Mouse (Mus musculus): ENCODE results near the gene Atxn10.

DNA sequence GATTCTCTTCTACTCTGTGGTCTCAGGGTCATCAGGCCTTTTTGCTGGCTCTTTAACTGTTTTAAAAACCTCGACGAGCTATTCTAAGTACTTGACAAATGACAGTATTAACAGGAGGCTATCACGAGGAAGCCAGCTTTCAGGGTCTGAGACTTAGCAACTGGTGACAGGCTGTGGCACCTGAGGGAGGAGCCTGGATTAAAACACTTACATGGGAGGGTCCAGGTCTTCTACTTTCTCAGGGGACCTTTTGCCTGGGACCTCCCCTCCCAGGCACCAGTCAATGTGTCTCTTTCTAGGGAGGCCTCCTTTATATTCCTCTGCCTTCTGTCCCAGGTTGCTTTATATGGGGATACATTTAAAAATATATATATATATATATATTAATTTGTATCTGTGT lies 1.8 kb upstream of the Atxn10 start:
- TF ChIP-seq TCF12 (IDR thresholded peaks at IDR 0.05; ENCODE audit: insufficient read depth, poor library complexity, severe bottlenecking): no peak
- no peak for TF ChIP-seq POLR2A (IDR thresholded peaks at IDR 0.05; ENCODE audit: insufficient read length, low read depth)
- no peak for TF ChIP-seq TCF3 (IDR thresholded peaks at IDR 0.05; ENCODE audit: insufficient read length, low read depth)
- no peak for TF ChIP-seq MYOG (IDR thresholded peaks at IDR 0.05; ENCODE audit: control insufficient read depth in 1 of 3, insufficient read depth in 1 of 3, insufficient read length in 2 of 3, low read depth in 2 of 3)
- TF ChIP-seq USF1 (IDR thresholded peaks at IDR 0.05; ENCODE audit: low read depth): no peak
- no peak for TF ChIP-seq E2F4 (IDR thresholded peaks at IDR 0.05; ENCODE audit: insufficient read depth)
- no peak for TF ChIP-seq CEBPB (IDR thresholded peaks at IDR 0.05; ENCODE audit: insufficient read depth, poor library complexity, severe bottlenecking)
- no peak for TF ChIP-seq POLR2AphosphoS2 (IDR thresholded peaks at IDR 0.05; ENCODE audit: insufficient read length, low read depth)
- no peak for TF ChIP-seq SRF (IDR thresholded peaks at IDR 0.05; ENCODE audit: control insufficient read depth, insufficient read length, low read depth)
- TF ChIP-seq MYOD1 (IDR thresholded peaks at IDR 0.05; ENCODE audit: control insufficient read depth in 1 of 3, insufficient read length in 2 of 3, low read depth in 2 of 3): no peak

Measured in myocyte (in vitro differentiated cells).